Mouse (Mus musculus) naive thymus-derived CD4-positive, alpha-beta T cell, adult 2 months (primary cell): ENCODE data around the gene Aaas.
A peak's percentile ranks its signal among the peaks of the same experiment; 100 is the strongest.

Experiments used
- DNase-seq: peaks from one replicate; pipeline ENCODE4 v3.0.0-alpha.2; 2011; ENCODE audit warnings: low read depth

Gene Aaas

DNA sequence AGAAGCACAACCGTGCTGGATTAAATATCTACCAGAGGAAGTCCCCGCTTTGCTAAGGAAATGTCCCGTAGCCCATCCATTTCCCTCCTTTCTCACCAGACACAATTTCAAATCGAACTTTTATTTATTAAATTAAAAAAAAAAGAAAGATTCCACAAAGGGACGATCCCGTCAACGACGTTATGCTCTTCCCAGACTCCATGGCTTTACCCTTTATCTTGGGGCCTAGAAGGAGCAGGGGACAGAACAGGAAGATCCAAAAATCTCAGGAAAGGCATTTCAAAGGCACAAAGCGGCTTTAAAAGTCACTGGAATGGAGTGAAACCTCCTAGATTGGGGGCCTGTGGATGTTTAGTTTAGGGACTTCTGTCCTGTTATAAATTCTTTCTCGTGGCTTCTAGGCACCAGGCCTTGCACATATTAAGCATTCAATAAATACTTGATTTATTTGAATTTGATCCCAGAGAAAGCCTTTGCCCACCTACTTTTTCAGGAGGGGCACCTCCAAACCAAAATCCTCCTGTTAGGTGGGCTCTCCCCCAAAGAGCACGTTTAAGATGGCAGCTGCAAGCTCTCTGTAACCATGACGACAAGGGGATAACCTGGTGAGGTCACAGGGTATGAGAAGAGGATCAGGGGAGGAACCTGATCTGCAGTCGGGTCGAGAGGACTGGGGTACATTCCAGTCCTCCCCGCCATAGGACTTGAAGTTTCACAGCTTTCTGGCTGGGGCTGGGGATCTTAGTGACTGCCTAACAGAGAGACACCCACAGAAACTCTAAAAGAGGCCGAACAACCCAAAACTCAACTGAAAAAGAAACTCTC, 6.1 kb upstream of the Aaas start:
- no peak for DNase-seq

DNA sequence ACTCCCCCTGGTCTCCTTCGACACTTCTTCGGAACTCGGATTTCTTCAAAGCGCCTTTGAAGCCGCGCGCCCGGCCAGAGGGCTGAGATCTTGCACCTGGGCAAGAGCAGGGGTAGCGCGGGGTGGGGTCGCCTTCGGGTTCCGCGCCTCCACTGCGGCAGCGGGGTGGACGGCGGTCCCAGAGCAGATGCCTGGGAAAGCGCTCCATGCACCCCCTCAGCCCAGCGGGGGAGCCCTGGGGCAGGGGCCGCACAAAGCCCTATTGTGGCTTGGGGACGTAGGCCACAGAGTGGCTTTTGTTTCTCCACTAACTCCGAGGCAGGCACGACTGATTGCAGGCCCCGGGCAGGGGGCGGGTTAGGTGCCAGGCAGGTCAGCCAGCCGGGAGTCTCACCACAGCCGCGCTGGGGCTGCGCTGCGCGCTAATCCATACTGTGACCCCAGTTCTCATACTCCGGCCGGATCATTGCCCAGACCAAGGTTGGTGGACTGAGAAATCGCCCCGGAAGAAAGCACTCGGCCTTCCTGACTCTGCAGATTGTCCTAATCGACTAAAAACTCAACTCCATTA, 5.4 kb upstream of the Aaas start:
- no peak for DNase-seq

DNA sequence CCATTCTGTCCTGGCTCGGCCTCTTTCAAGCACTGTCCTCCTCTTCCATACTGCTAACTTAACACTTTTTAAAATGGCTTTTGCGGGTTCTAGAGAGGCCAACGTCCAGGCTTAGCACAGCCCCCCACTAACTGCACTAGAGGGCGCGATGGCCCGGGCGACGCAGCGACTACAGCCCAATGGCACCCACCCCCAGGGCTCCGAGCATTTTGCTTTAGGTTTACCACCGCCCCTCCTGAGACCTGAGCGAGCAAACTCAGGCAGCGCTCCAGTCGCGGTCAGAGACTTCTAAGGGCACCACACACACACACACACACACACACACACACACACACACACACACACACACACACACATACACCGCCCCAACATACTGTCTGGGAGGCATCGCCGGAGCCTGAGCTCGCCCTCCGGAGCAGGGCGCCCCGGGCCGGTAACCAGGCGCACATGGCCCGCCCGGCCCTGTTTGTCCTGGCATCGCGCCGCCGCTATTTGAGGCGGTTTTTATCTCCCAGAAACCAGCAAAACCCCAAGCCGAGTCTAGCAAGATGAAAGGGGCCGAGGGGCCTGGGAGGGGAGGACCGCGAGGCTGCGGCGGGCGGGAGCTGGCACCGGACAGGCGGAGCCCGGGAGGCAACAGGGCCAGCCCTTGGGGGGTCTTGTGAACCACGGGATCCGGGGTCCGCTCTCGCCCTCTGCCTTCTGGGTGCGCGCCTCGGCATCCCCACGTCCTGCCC, 4.7 kb upstream of the Aaas start:
- DNase-seq: peak; percentile 48

DNA sequence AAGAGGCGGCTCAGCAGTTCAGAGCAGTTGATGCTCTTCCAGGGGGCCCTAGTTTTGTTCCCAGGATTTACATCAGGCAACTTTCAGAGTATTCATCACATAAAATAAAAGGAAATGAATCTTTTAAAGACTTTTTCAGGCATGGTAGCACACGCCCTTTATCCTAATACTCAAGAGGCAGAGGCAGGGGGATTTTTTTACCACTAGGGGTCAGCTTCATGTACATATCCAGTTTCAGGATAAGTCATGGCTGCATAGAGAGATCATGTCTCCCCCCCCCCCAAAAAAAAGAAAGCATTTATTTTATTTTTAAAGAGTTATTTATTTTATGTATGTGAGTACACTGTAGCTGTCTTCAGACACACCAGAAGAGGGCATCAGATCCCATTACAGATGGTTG, 3.4 kb upstream of the Aaas start:
- no peak for DNase-seq

DNA sequence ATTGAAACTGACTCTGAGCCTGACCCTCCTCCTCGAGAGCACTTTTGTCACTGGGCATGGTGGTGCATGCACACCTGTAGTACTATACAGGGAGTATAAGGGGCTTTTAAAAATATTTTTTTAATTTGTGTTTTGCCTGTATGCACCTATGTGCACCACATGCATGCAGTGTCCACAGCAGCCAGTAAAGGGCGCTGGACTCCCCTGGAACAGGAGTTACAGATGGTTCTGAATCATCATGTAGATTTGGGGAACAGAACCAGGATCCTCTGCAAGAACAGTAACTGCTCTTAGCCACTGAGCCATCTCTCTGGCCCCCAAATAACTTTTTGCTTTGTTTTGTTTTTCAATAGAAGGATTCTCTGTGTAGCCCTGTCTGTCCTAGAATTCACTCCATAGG, 1.6 kb upstream of the Aaas start:
- no peak for DNase-seq

DNA sequence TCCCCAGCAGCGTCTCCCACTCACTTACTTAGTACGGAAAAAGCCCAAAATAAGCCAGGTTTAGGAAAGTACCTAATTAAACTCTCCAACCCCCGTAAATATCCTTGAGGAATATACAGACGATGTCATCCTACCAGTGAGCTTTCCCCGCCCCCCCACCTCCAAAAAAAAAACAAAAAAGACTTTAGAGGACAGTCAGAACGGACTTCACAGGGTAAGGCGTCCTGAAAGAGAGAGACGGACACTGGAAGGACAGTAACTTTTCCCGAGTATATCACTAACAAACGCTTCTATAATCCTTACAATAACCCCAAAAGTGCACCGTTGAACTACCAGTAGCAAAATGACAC, 346 bp upstream of the Aaas start:
- no peak for DNase-seq

DNA sequence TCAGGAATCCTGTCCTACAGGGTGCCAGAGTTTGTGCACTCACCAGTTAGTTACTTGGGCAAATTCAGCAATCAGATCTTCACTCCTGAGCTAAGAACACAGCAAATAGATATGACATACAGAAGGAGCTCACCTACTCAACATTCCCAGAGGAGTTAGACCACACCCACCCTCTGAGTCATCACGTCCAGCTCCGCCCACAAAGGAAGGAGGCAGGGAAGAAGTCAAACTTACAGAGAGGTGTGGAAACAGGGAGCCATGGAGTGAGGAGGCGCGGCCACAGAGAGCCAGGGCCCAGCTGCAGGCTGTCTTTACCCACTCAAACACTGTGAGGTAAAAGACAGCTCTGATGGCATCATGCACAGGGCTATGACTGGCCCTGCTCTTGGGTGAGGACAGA, 4.1 kb downstream of the Aaas start:
- DNase-seq: no peak

DNA sequence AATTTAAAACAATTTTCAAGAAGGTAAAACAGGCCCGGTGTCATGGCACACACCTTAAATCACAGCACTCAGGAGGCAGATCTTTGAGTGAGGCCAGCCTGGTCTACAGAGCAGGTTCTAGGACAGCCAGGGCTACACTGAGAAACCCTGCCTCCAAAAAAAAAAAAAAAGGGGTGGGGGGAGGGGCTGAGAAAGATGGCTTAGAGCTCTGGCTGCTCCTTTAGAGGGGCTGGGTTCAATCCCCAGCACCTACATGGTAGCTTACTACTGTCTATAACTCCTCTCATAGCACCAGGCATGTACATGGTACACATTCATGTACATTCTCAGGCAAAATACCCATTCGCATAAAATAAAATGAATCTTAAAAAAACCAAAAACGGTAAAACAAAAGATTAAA, 6.1 kb downstream of the Aaas start:
- no peak for DNase-seq

DNA sequence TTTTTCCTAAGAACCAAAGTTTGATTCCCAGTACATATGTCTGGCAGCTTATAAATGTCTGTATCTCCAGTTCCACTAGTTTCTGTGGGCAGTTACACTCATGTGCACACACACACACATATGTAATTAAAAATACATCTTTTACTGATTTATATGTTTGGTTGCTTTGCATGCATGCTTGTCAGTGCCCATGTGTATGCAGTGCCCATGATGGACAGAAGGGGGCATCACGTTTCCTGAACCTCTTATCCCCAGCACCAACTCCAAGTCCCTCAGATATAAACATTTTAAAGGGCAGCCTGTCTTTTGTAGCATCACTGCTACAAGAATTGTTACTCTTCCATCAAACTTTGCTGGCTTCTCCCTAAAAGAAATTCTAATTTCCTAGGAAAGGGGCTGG, 9.0 kb downstream of the Aaas start:
- peak; percentile 80 for DNase-seq

DNA sequence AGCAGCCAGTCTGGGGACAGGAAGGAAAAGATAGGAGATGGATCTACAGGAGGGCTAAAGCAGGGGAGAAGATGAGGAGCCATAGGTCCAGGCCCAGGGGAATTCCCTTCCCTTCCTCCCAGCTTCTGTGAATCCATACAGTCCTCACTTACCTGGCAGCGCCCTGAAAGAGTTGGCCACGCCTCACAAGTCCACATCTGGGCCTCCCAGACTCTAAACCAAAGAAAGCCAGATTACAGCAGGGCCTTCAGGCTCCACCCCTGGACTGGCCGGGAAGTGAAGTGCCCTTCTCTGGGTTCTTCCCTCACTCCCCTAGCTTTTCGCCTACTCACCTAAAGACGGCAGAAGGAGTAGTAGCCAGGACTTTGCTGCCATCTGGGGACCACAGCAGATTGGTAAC, 11.0 kb downstream of the Aaas start:
- no peak for DNase-seq

DNA sequence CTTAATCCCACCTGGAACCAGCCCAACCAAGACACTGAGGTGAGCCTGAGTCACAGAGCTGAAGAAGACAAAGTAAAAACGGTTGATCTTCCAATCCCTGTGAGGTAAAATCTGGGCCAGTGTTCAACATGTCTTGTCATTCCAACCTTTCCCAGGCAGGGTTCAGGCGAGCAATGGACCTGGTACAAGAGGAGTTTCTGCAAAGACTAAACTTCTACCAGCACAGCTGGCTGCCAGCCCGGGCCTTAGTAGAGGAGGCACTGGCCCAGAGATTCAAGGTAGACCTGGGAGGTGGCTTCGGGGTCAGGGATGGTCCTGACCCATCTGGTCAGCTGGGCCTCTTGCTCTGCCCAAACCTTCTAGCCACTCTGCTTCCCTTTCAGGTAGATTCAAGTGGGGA, 13.6 kb downstream of the Aaas start:
- DNase-seq: no peak

DNA sequence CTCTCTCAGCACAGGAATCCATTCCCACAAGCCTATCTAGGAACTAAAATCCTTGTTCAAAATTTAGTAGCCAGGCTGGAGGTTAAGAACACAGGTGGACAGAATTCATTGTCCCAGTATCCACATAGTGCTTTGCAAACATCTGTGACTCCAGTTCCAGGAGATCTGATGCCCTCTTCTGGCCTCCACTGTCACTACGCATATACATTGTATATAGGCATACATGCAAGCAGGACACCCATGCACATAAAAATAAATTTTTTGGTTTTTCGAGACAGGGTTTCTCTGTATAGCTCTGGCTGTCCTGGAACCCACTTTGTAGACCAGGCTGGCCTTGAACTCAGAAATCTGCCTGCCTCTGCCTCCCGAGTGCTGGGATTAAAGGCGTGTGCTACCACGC, 14.6 kb downstream of the Aaas start:
- DNase-seq: peak; percentile 50

DNA sequence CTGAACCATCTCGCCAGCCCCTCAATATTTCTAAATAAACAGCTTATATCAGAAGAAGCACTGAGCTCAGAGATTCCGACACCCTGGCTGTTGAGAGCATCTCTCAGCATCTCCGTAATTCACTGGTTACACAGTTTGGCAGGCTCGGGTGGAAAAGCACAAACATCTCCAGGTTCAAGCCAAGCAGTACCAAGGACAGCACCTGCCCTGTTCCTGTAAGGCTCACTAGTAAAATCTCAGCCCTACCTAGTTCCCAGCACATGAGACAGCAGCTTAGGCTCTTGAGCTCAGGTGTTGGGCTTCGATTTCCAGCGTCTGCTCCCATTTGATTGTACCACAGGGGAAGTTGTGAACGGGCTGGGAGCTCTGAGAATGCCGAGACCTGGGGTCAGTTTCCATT, 15.3 kb downstream of the Aaas start:
- DNase-seq: no peak

DNA sequence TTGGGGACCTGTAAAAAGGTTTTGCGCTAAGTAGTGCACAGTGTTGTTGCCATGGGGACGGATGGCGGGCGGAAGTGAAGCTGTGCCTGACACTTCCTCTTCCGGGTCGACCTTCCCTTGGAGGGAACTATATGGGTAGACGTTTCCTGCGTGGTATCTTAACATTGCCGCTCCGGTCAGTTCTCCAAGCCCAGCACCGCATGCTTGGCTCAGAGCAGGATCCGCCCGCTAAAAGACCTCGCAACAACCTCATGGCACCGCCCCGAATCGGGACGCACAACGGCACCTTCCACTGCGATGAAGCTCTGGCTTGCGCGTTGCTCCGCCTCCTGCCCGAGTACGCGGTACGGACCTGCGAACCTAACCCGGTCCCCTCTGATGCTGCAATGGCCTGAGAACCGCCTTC, 19.0 kb downstream of the Aaas start, which contains the start of gene Myg1:
TSS of gene Myg1 (plus strand) at position 100 of the 406 bp plus-strand sequence.
- peak; percentile 90 for DNase-seq

DNA sequence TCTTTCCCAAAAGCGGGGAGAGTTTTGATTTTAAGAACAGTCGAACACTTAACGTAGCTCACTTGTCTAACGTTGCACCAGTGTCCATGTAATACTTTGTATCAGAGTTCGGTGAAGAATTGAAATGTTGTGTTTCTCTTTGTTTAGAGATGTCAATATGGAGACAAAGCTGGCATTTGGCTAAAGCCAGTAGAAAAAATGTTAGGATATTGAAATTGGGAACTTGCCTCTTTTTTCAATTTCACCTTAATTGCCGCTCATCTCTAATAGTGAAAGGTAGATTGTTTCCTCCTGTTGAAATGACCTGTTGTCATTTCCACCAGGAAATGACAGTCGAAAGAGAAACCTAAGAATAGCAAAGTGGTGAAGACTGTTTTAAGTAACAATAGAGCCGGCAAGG, 23.7 kb downstream of the Aaas start:
- no peak for DNase-seq

DNA sequence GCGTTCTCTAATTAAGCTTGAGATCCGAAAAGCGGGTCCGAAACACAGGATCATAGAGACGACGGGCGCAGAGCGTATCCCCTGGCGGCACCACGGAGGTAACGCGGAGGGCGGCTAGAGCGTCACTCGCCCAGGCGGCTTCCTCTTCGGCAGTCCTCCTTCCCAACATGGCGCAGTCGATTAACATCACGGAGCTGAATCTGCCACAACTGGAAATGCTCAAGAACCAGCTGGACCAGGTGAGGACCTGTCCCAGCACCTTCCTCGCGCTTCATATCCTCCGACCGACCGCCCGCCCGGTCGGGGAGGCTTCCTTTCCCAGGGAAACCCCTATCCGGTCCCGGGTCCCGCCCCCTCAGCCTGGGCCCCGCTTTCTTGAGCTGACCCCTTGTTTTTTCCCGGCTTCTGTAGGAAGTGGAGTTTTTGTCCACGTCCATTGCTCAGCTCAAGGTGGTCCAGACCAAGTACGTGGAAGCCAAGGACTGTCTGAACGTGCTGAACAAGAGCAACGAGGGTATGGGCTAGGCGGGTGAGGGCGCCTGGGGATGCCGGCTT, 24.5 kb downstream of the Aaas start, which contains the start of gene Pfdn5:
TSS of gene Pfdn5 (plus strand) at position 95 of the 555 bp plus-strand sequence.
- peak; percentile 84 for DNase-seq

DNA sequence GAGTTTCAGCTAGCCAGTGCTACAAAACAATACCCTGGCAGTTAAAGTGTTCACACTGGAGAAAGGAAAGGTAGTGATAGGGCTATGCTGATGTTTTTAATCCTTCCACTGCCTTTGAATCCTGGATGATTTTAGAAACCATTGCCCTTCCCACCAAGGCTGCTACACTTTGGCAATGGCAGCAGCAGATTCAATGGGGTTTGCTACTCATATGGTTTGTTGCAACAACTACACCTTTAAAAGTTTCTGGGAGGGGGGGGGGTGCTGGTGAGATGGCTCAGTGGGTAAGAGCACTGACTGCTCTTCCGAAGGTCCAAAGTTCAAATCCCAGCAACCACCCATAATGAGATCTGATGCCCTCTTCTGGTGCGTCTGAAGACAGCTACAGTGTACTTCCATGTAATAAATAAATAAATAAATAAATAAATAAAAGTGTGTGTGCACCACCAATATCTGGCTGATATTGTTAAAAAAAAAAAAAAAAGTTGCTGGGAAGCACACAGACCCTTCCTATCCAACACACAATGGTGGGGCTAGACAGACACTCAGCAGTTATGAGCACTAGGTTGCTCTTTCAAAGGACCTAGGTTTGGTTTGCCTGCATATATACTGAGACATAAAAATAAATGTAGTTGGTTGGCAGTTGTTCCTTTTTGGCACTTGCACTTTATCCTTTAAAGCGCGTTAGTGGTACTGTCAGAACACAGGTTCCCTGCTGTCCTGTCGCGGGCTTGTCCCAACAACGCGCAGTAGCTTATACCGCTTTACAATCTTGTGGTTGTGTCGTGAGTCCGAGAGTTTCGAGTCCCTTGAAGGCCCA, 25.7 kb downstream of the Aaas start:
- DNase-seq: no peak

DNA sequence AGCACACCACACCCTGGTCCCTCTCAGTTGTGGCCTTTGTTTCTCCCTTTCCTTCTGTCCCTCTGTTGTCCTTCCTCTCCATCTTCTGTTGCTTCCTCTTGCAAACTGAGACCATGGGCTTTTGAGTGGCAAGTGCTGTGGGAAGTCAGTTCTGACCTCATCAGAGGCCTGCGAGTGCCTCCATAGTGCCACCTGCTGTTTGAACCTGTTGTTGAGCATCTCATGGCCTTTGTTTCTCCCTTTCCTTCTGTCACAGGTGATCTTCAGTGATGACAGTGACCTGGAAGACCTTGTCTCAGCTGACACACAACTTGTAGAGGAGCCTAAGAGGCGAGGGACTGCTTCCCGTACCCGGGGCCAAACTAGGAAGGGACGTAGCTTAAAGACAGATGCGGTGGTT, 34.3 kb downstream of the Aaas start:
- DNase-seq: peak; percentile 87

DNA sequence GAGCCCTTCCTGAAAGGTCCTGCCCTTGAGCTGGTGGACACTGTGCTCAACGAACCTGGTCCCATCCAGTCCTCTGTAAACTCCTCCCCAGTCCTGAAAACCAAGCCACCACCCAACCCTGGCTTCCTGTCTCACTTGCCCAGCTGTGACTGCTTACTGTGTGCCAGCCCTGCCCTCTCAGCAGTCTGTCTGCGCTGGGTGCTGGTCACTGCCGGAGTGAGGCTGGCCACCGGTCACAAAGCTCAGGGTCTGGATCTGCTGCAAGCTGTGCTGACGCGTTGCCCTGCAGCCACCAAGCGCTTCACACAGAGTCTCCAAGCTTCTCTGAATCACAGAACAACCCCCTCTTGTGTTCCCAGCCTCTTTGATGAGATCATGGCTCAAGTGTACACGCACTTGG, 35.3 kb downstream of the Aaas start:
- DNase-seq: no peak

DNA sequence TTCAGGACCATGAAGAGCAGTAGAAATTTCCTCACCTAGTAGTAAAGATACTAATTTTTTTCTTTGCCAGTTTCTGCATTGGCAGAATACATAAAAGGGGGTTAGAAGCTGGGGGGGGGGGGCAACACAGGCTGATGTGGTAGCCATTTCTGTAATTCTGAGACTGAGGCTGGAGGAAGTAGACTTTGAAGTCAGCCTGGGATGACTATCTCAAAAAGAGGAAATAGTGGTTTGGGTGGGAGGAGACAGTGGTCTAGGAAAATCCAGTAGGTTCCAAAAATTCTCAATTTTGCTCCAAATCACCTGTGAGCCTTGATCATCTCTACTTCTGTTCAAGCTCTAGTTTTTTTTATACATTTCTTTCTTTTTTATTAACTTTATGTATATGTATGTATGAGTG, 39.1 kb downstream of the Aaas start:
- no peak for DNase-seq

DNA sequence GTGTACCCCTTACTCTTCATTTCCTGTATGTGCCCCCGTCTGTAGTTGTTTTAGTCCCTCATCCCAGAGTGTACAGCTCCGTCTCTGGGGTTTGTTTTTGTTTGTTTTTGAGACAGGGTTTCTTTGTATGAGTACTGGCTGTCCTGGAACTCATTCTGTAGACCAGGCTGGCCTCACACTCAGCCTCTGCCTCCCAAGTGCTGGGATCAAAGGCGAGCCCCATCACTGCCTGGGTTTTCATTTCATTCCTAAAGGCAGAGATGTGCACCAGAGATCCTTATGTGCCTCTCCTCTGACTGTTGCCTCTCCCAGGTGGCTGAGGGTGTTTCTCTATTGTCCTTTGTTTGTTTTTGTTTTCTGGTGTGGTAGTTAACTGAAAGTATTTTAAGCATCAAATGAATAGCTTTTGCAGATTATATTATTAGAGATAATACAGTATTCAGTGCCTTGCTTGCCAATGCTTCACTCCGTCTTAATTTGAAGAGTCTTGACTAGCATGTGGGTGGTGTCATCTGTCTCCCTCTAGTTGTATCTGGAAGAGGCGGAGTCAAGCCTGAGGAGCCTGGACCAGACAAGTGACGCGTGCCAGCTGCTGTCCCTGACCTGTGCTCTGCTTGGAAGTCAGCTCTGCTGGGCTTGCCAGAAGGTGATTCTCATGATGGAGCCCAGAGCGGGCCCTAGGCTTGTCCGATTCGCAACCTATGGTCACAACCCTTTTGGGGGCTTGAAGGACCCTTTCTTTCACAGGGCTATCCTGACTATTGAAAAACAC, 40.3 kb downstream of the Aaas start:
- DNase-seq: no peak
